Mouse (Mus musculus): ENCODE results near the gene Sh3glb1. TPM values are rescaled to one million over a fixed set of nuclear protein-coding genes. Genes with fewer than 3 reads are reported as not detected.

Gene Sh3glb1
- polyA plus RNA-seq, 1 experiment, result 31.6 TPM

DNA sequence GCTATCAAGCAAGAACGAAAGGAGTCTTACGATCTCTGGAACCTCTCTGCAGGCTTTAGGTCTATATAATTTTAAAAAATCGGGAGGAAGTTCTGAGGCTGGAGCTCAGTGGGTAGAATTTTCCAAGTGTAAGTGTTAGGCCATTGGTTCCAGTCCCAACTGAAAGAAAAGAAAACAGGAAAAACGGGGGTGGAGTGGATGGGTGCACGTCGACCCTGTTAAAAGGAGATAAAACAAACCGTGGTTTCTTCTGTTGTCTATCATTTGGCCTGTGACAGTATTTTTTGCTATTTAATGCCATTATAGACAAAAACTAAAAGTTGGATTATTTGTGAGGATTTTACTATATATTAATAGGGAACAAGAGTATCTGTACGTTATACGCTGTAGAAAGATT, 1.7 kb upstream of the Sh3glb1 start:
- Histone ChIP-seq H3K36me3 (ENCODE audit: control insufficient read depth, insufficient read depth, low read length) (no peaks in the 10 kb centered on the region), H3K4me3 (ENCODE audit: control insufficient read depth, insufficient read depth, low read length) (no peak overlapping the region), H3K27me3 (ENCODE audit: control insufficient read depth, insufficient read depth, low read length) (no peaks in the 10 kb centered on the region), H3K27ac (ENCODE audit: control insufficient read depth, insufficient read depth, low read length) (no peak overlapping the region), H3K4me1 (replicated peaks; ENCODE audit: control insufficient read depth, insufficient read depth, low read length) (peaks cover 5% of the 10 kb centered on the region)
- 62% methylated on average over 9 of the region's 9 CpGs for WGBS
- TF ChIP-seq CTCF (IDR thresholded peaks at IDR 0.05; ENCODE audit: borderline replicate concordance, control insufficient read depth, extremely low read depth, insufficient read depth, low read length, poor library complexity) (no peak), POLR2A (IDR thresholded peaks at IDR 0.05; ENCODE audit: control insufficient read depth, extremely low read depth, insufficient read depth, low read length, poor library complexity) (no peak)
- DNase-seq, result no peak

DNA sequence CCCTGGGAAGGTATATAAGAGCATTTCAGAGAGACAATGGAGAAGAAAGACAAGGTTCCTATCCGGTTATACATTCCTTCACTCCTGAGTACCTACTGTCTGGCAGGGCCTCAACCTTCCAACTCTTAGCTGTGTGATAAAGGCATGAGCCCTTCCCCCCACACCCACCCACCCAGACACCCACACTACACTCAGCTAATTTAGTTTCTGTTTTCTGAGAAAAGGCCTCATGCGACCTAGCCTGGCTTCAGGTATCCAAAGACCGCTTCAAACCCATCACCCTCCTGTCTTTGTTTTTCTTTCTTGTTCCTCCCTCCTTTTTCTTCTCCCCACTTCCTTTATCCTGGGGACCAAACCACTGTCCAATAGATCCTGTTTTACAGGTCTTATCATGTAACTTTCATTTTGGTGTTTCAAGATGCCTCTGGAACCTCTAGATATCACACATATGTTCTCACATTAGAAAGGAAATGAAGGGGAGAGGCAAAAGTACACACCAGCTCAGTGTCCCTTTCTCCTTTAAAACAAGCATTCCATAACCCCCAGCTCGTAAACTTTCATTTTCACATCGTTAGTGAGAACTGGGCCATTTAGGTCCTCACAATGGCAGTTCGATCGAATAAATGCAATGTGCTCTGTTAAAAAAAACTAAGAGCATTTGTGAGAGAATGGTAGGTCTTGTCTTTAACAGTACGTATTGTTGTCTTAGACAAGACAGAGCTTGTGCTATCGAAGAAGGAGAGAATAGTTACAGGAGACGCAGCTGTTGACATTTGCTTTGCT, 1.1 kb upstream of the Sh3glb1 start:
- Histone ChIP-seq H3K27ac (ENCODE audit: control insufficient read depth, insufficient read depth, low read length) (peak overlapping the region; percentile 74; the same call in 1 of the 2 replicates), H3K27me3 (ENCODE audit: control insufficient read depth, insufficient read depth, low read length) (no peaks in the 10 kb centered on the region), H3K4me3 (ENCODE audit: control insufficient read depth, insufficient read depth, low read length) (no peak overlapping the region), H3K36me3 (ENCODE audit: control insufficient read depth, insufficient read depth, low read length) (no peaks in the 10 kb centered on the region), H3K4me1 (replicated peaks; ENCODE audit: control insufficient read depth, insufficient read depth, low read length) (peaks cover 5% of the 10 kb centered on the region)
- no peak for TF ChIP-seq POLR2A (IDR thresholded peaks at IDR 0.05; ENCODE audit: control insufficient read depth, extremely low read depth, insufficient read depth, low read length, poor library complexity)
- no peak for TF ChIP-seq CTCF (IDR thresholded peaks at IDR 0.05; ENCODE audit: borderline replicate concordance, control insufficient read depth, extremely low read depth, insufficient read depth, low read length, poor library complexity)
- DNase-seq, result no peak
- WGBS, result 76% methylated on average over 10 of the region's 10 CpGs

DNA sequence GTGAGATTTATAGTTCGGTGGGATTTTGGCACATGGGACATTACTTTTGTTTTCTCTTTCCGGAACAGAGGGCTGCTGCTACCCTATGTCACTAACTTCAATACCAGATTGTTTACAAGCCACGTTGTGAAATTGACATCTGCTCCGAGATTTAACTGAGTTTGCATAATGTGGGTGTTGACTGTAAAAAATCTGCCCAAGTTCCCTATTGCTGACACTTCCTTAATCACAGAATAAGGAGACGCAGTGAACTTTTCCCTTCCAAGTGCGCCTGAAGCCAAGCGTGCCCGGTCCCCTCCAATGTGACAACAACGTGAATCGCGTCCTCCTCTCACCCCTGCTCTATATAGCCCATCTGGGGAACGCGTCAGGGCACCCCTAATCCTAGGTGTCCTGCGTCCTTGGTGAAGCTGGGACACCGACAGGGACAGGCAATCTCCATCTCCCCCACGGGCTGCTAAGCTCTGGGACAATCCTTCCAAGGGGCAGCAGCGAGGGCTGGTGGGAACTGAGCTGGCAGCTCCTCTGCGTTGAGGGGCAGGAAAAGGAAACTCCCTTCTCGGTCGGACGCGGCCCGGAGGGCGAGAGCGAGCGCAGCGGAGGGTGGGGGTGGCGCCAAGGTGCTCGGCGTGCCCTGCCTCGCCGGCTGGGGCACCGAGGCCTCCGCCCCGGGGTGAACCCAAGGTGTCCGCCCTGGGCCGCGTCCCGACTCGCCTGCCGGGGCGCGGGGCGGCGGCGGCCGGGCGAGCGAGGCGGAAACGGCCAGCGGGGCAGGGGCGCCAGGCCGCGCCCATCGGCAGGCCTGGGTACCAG, 841 bp downstream of the Sh3glb1 start:
- Histone ChIP-seq H3K27ac (ENCODE audit: control insufficient read depth, insufficient read depth, low read length) (peak overlapping the region; percentile 90), H3K4me3 (ENCODE audit: control insufficient read depth, insufficient read depth, low read length) (peak overlapping the region; percentile 94), H3K4me1 (replicated peaks; ENCODE audit: control insufficient read depth, insufficient read depth, low read length) (peaks cover 13% of the 10 kb centered on the region), H3K36me3 (ENCODE audit: control insufficient read depth, insufficient read depth, low read length) (no peaks in the 10 kb centered on the region), H3K27me3 (ENCODE audit: control insufficient read depth, insufficient read depth, low read length) (no peaks in the 10 kb centered on the region)
- TF ChIP-seq CTCF (IDR thresholded peaks at IDR 0.05; ENCODE audit: borderline replicate concordance, control insufficient read depth, extremely low read depth, insufficient read depth, low read length, poor library complexity) (no peak), POLR2A (IDR thresholded peaks at IDR 0.05; ENCODE audit: control insufficient read depth, extremely low read depth, insufficient read depth, low read length, poor library complexity) (no peak)
- WGBS, result under 1% methylated on average over 56 of the region's 56 CpGs
- DNase-seq, result peak; percentile 80

DNA sequence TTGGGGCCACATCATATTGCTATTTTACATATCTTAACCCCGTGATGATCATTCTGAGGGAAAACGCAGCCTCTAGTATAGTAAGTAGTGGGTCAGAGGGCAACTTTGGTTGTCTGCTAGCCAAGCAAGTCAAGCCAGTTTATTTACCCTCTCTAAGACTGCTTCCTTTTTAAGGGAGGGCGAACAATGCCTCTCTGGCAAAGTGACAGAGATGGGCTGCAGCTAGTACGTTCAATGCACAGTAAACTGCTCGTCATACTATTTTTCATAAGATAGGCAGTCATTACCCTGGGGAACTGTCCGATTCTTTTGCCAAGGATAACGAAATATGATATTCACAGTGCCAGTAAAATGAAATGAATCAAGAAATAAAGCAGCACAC, 1.4 kb downstream of the Sh3glb1 start:
- no peak for TF ChIP-seq POLR2A (IDR thresholded peaks at IDR 0.05; ENCODE audit: control insufficient read depth, extremely low read depth, insufficient read depth, low read length, poor library complexity)
- TF ChIP-seq CTCF (IDR thresholded peaks at IDR 0.05; ENCODE audit: borderline replicate concordance, control insufficient read depth, extremely low read depth, insufficient read depth, low read length, poor library complexity), result no peak
- Histone ChIP-seq H3K36me3 (ENCODE audit: control insufficient read depth, insufficient read depth, low read length) (no peaks in the 10 kb centered on the region), H3K4me1 (replicated peaks; ENCODE audit: control insufficient read depth, insufficient read depth, low read length) (peaks cover 15% of the 10 kb centered on the region), H3K27me3 (ENCODE audit: control insufficient read depth, insufficient read depth, low read length) (no peaks in the 10 kb centered on the region), H3K27ac (ENCODE audit: control insufficient read depth, insufficient read depth, low read length) (no peak overlapping the region; the same call in 1 of the 2 replicates), H3K4me3 (ENCODE audit: control insufficient read depth, insufficient read depth, low read length) (no peak overlapping the region; the same call in 1 of the 2 replicates)
- WGBS, result 13% methylated on average over 7 of the region's 7 CpGs
- DNase-seq, result no peak

DNA sequence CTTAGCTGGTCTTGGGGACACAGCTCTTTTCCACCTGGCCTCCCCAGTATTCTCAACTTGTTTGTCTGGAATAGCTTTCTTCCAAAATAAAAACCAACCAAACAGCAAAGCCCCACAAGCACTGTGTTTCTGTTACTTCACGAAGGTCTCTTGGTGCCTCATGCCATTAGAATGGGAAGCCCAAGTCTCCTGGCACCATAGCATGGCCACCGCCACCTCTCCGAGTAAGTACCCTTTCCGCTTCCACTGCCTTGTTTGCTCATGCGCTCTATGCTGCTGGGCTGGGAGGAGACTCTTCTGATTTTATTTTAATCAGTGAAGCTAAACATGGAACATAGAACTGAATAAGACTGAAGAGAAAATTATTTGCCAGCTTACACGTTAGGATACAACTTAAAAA, 2.3 kb downstream of the Sh3glb1 start:
- WGBS, result 92% methylated on average over 6 of the region's 6 CpGs
- no peaks in the 10 kb centered on the region for H3K27me3 ChIP-seq (ENCODE audit: control insufficient read depth, insufficient read depth, low read length)
- TF ChIP-seq CTCF (IDR thresholded peaks at IDR 0.05; ENCODE audit: borderline replicate concordance, control insufficient read depth, extremely low read depth, insufficient read depth, low read length, poor library complexity) (no peak), POLR2A (IDR thresholded peaks at IDR 0.05; ENCODE audit: control insufficient read depth, extremely low read depth, insufficient read depth, low read length, poor library complexity) (no peak)
- H3K36me3 ChIP-seq (ENCODE audit: control insufficient read depth, insufficient read depth, low read length), result no peaks in the 10 kb centered on the region
- peaks cover 15% of the 10 kb centered on the region for H3K4me1 ChIP-seq (replicated peaks; ENCODE audit: control insufficient read depth, insufficient read depth, low read length)
- no peak for DNase-seq
- no peak overlapping the region for H3K4me3 ChIP-seq (ENCODE audit: control insufficient read depth, insufficient read depth, low read length)
- H3K27ac ChIP-seq (ENCODE audit: control insufficient read depth, insufficient read depth, low read length), result no peak overlapping the region

DNA sequence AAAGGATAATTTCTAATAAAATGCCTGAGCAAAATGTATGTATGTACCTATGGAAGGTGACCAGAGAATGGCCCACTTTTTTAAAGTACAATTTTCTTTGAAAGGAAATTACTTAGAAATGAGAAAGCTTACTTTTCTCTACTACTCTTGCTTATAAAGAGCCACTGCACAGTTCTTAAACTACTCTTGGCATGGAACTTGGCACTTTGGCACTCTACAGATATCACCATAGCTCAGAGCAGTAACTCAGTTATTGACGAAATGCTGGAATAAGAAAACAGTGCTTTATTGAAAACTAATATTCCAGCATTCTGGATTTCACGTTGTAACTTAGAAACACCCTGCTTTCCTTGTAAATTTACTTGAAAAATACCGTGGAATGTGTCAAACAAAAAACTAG, 3.0 kb downstream of the Sh3glb1 start:
- Histone ChIP-seq H3K27me3 (ENCODE audit: control insufficient read depth, insufficient read depth, low read length) (no peaks in the 10 kb centered on the region), H3K36me3 (ENCODE audit: control insufficient read depth, insufficient read depth, low read length) (peaks cover 5% of the 10 kb centered on the region), H3K4me3 (ENCODE audit: control insufficient read depth, insufficient read depth, low read length) (no peak overlapping the region), H3K4me1 (replicated peaks; ENCODE audit: control insufficient read depth, insufficient read depth, low read length) (peaks cover 15% of the 10 kb centered on the region), H3K27ac (ENCODE audit: control insufficient read depth, insufficient read depth, low read length) (no peak overlapping the region)
- TF ChIP-seq POLR2A (IDR thresholded peaks at IDR 0.05; ENCODE audit: control insufficient read depth, extremely low read depth, insufficient read depth, low read length, poor library complexity) (no peak), CTCF (IDR thresholded peaks at IDR 0.05; ENCODE audit: borderline replicate concordance, control insufficient read depth, extremely low read depth, insufficient read depth, low read length, poor library complexity) (no peak)
- no peak for DNase-seq
- WGBS, result 92% methylated on average over 3 of the region's 3 CpGs
